Mouse (Mus musculus) small intestine, adult 2 months (tissue): ENCODE measurements around the gene Ypel4.

Source experiments
- CTCF ChIP-seq: fragments of 200-500 bp; IDR thresholded peaks from 2 replicates; pipeline ENCODE4 v1.5.1; 2012; ENCODE audit warnings: low read depth, mild to moderate bottlenecking, control low read depth, inconsistent platforms, low read length, moderate library complexity, mixed read lengths; ENCODE audit not compliant: insufficient replicate concordance, insufficient read length; ENCODE audit errors: extremely low read depth
- POLR2A ChIP-seq: fragments of 200-500 bp; IDR thresholded peaks from 2 replicates; pipeline ENCODE4 v1.6.1; 2012; ENCODE audit warnings: low read depth, mild to moderate bottlenecking, control low read depth, inconsistent platforms, low read length, moderate library complexity

DNA sequence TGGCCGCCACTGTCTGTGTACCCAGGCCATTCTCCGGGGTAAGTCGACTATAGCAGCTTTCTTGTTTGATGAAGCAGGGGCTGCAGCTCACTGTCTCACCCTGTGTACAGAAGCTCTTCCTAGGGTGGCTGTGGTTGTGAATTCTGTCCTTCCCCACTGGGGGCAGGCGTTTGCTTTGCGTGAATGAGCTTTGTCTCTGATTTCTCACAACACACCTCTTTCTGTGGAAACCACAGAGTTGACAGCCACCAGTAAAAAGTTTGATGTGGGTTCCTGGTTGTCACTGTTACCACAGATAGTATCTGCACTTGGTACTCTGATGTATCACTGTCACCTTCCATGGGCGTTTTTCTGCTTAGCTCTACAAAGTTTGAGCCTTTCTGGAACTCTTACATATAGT lies 45.4 kb downstream of the Ypel4 start:
- TF ChIP-seq POLR2A: no peak
- TF ChIP-seq CTCF: peak; percentile 13; the same call in 1 of the 2 replicates
